Mouse (Mus musculus): Measurements from ENCODE around the gene Npas2. TPM values are rescaled to one million over a fixed set of nuclear protein-coding genes. Genes with fewer than 3 reads are reported as not detected.
A peak's percentile ranks its signal among the peaks of the same experiment; 100 is the strongest.

The Npas2 gene
- total RNA-seq, 2 experiments from 2014 or later = 59.3 to 65.4 TPM

- intact Hi-C loops (cut with DNase I) = loop anchor here (2.0 to 5.0 kb wide), 2 partner anchors 110 to 131 kb away; no protein-coding TSS in a partner anchor
- DNase-seq (ENCODE audit: low spot score in 2 of 2) = peak; percentile 70 to 82
Observed at GRCm38 (mm10) chr1:39392189-39392588, 198.7 kb downstream of the Npas2 start.

DNA sequence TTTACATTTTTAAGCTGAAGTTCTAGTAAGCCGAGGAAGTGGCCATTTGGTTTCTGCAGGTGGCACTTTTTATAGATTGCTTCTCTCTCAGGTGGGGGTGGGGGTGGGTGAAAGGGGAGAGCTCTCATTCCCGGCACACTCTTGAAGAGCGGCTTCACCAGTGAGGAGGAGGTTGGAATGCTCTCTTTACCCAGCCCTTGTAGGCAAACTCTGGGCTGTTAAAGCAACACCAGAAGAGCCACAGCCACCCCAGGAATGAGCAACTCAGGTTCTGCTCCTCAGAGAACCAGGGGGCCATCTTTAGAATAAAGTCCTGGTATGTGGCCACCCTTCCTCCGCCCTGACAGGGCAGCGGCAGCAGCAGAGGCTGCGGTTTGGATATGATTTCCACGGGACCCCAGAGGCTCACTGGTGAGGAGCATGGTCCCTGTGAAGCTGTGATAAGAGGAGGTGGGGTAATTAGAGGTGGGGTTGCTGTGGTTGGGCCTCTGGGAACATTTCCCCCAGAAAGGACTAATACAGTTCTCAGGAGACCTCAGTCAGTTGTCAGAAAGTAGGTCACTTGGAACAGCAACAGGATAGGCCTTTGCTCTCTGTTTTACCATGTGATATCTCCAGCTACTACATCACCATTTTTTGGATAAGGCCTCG lies 199.8 kb downstream of the Npas2 start:
- DNase-seq (ENCODE audit: low spot score in 2 of 2) = no peak
- intact Hi-C loops (cut with DNase I) = loop anchor here (2.0 to 5.0 kb wide), 2 partner anchors 109 to 129 kb away; no protein-coding TSS in a partner anchor

DNA sequence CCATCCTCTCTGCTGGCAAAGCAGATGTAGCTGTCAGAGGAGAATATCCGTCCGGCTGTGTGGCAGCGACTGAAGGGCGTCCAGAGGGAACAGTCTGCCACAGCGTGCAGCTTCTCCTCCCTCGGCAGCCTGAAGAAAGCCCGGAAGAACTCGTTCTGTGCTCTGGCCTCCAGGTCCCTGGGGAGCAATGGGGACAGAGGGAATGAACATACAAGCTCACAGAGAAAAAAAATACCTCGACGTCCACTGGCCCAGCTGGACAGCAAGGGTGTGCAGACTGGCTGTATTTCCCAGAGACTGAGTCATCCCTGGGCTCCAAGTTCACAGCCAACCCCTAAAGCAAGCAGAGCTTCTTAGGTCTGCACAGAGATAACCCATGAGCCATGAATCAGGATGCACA lies 200.6 kb downstream of the Npas2 start:
- no peak for DNase-seq (ENCODE audit: low spot score in 2 of 2)
- intact Hi-C loops (cut with DNase I) = loop anchor here (5.0 kb wide), 1 partner anchor 108 kb away; no protein-coding TSS in a partner anchor

DNA sequence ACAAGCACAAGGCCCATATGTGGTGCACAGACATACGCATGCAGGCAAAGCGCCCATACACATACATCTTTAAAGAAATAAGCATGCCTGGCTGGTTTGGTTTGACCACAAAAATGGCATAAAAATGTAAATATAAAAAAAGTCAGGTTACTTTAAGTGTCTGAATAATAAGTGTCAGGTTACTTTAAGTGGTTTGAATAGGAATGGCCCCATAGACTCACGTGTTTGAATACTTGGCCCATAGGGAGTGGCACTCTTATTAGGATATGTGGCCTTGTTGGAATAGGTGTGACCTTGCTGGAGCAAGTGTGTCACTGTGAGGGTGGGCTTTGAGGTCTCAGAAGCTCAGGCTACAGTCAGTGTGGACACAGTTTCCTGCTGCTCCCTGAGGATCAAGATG lies 201.1 kb downstream of the Npas2 start:
- no peak for DNase-seq (ENCODE audit: low spot score in 2 of 2)
- intact Hi-C loops (cut with DNase I) = loop anchor here (5.0 kb wide), 1 partner anchor 108 kb away; no protein-coding TSS in a partner anchor

DNA sequence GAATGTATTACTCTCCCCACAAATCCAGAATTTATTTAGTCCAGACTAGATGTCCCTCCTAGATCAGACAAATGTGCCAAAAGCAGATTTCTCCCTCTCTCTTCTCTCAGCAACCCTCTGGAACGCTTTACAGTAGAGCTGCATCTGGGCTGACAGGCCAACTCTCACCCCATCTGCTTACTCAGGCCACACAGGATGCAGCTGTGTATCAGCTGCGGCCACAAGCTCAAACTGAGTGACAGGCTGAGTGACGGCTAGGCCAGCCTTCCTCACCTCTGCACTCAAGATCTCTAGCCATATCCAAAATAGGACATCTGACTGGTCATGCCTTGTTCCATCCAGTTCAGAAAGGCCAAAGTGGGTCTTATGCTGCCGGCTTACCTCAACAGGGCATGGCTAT lies 202.8 kb downstream of the Npas2 start:
- DNase-seq (ENCODE audit: low spot score in 2 of 2) = no peak
- intact Hi-C loops (cut with DNase I) = no loop called here

GRCm38 (mm10) chr1:39398284-39398683 lies 204.8 kb downstream of the Npas2 start:
- DNase-seq (ENCODE audit: low spot score in 2 of 2) = no peak
- intact Hi-C loops (cut with DNase I) = no loop called here

DNA sequence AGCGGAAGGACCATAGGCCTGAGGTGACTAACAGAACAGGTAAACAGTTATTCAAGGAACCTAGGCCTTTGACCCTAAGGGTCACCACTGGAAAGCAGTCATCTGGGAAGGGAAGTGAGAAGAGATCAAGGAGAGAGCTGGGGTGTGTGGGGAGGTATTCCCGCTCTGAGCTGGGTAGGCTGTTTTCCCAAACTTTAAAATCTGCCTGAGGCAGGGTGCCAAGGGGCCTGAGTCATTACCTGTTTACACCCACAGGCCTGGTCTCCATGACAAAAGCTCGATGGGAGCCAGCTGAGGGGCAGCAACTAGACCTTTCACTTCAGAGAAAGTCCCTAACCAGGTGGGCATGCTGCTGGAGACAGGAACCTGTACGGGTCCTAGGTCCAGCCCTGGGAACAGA lies 205.7 kb downstream of the Npas2 start:
- intact Hi-C loops (cut with DNase I) = no loop called here
- DNase-seq (ENCODE audit: low spot score in 2 of 2) = no peak

DNA sequence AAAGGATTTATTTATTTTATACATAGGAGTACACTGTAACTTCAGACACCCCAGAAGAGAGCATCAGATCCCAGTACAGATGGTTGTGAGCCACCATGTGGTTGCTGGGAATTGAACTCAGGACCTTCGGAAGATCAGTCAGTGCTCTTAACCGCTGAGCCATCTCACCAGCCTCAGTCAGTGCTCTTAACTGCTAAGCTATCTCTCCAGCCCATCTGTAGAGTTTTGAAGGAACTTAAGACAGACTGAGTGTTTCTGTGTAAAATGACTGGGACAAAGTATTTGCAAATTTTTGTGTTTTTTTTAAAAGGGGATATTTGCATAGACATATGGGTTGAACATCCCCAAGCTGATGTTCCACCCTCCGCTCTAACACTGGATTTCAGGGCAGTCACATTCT lies 206.6 kb downstream of the Npas2 start:
- no peak for DNase-seq (ENCODE audit: low spot score in 2 of 2)

GRCm38 (mm10) chr1:39407108-39407507 lies 213.6 kb downstream of the Npas2 start:
- intact Hi-C loops (cut with DNase I) = no loop called here
- DNase-seq (ENCODE audit: low spot score in 2 of 2) = no peak

More for the DNA sequence above, 206.6 kb downstream of the Npas2 start:
- intact Hi-C loops (cut with DNase I) = no loop called here

DNA sequence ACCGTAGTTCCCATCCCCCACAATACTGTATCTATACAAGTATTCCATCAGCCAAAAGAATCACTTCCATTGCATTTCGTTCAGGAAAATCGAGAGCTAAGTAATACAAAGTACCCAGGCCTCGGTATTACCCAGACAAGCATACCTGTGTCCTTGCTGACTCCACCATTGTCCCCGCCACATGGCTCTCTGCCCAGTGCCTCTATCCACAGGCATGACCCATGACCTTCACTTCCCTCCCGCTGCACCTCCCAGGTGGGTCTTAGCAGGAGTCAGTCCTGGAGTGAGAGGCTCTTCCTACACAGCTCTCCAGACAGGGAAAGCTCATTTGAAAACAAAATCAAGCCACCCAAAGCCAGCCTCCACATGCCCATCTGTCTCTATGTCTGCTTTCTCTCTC lies 214.6 kb downstream of the Npas2 start:
- intact Hi-C loops (cut with DNase I) = no loop called here
- no peak for DNase-seq (ENCODE audit: low spot score in 2 of 2)

DNA sequence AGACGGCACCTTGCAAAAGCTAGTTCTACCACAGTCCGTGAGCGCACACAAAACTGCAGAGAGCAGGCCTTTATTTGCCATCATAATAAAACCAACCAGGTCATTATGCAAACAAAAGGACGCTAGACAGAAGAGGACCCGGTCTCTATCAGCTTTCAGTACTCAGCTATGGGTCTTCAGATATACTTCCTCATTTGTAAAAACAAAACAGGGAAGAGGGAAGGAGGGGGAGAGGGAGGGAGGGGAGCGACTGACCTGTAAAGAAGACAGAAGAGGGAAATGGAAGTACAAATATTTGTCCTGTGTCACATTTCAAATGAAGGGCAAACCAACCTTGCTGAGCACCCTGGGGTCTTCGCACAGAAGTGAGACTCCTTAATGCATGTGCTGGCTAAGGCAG lies 215.1 kb downstream of the Npas2 start:
- DNase-seq (ENCODE audit: low spot score in 2 of 2) = no peak
- intact Hi-C loops (cut with DNase I) = no loop called here

DNA sequence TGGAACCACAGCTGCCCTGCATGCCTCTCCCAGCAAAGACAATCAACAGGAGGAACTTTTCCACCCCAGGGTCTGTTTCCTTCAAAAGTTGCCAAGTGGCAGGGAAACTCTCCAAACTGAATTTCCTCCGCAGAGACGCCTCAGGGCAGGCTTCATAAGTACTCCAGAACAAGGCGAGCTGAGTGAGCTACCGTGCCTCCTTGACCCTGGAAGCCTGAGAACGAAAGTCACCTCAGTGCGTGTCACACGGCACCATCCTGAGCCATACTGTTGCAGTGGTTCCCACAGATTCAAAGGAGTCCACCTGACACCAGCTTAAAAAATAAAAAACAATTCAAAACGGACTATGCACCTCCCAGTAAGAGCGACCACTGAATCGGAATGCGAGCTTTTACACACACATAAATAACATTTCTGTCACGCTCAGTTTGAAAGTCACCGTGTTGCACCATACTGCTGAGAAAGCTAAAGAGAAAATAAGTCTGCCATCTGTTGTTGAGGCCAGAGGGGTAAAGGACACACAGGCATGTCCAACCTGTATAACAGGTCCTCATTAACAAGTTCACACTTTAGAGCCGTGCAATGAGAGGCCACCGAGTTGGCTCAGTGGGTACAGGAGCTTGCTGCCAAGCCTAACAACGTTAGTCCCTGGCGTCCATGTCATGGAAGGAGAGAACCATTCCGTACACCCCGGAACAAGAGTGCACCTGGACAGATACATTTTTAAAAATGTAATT lies 216.7 kb downstream of the Npas2 start:
- intact Hi-C loops (cut with DNase I) = no loop called here
- DNase-seq (ENCODE audit: low spot score in 2 of 2) = no peak

Small RNA genes lying within 50 kb of the gene (microRNA-seq; reads per million reads assigned to microRNA genes)
- gene Mir6349 = not detected

Other genes with a start within 250 kb of the Npas2 start
- 10 to 100 TPM; 37.3 to 37.4 TPM for gene Pdcl3, start 208.1 kb upstream of the Npas2 start, total RNA-seq (2021)
- gene Rpl31, start 174.1 kb downstream of the Npas2 start, total RNA-seq (2021) = 100 to 1,000 TPM; 480 to 482 TPM